Mouse (Mus musculus) embryonic fibroblast, embryonic 13.5 days (primary cell): ENCODE measurements around the gene Nav1.

ENCODE experiments used
- CTCF ChIP-seq: IDR thresholded peaks from 2 replicates; pipeline ENCODE4 v1.5.1; 2011; ENCODE audit warnings: mild to moderate bottlenecking, control low read depth, low read length, moderate library complexity, borderline replicate concordance; ENCODE audit not compliant: insufficient read depth
- POLR2A ChIP-seq: IDR thresholded peaks from 2 replicates; pipeline ENCODE4 v1.6.1; 2011; ENCODE audit warnings: low read depth, mild to moderate bottlenecking, control low read depth, low read length, moderate library complexity

GRCm38 (mm10) chr1:135583081-135583677 lies 23.9 kb downstream of the Nav1 start:
- TF ChIP-seq POLR2A (no peak), CTCF (no peak)
